ENCODE assay signal across 8 mouse cellular contexts in the genomic region with DNA sequence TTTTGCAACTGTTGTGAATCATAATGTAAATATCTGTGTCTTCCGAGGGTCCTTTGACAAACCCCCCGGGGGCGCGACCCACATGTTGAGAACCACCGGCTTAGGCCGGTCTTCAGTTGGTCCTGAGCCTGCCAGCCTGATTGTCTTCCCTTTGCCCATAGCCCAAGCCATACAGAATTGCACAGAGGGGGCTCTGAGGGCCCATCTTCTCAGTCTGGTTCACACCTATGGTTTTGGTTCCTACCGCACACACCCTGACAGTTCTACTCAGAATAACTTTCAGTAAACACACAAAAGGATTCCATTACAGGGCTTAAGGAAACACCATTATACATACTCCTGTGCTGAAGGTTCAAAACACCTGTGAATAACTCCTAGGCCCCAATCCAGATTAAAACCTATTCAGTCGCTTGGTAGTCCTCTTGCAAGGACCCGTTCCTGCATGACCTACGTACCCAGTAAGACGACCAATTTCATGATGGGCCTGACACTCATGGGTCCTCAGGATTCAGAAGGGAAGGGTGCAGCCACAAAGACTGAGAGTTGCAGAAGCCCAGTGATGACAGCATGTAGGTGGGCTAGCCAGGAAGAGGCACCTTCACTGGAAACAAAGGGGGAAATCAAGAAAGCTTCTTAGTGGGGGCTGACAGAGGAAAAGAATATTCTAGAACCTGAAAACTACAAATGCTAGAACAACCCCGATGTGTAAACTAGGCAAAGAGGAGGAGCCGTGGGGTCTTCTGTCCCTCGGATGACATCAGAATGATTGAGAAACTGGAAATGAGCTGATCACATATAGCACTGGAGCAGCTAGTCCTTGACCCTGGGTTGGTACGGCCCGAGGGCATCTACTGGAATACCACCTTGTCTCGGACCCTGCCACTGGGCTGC. TPM values are rescaled to one million over a fixed set of nuclear protein-coding genes. Genes with fewer than 3 reads are reported as not detected.
A peak's percentile ranks its signal among the peaks of the same experiment; 100 is the strongest.
DNase-seq lines count a peak whose midpoint lies in the region; ATAC-seq and TF ChIP-seq lines count a peak whose summit lies in the region.

No protein-coding gene starts in this region.

- TF ChIP-seq CTCF in kidney, postnatal 0 days (IDR thresholded peaks at IDR 0.05; ENCODE audit: low read depth), result no peak

- 35% methylated on average over 17 of the region's 17 CpGs for WGBS in kidney, postnatal 0 days

- peak overlapping the region; percentile 54 for H3K4me2 ChIP-seq in kidney, postnatal 0 days (ENCODE audit: low read length)

- H3K36me3 ChIP-seq in kidney, postnatal 0 days (ENCODE audit: insufficient read depth, low read length), result no peaks in the 10 kb centered on the region

- peak overlapping the region; percentile 83 for H3K9ac ChIP-seq in kidney, postnatal 0 days (ENCODE audit: low read depth, low read length)

- H3K9me3 ChIP-seq in kidney, postnatal 0 days (replicated peaks; ENCODE audit: low read length), result no peaks in the 10 kb centered on the region

- peaks cover 24% of the 10 kb centered on the region for H3K4me1 ChIP-seq in kidney, postnatal 0 days (replicated peaks; ENCODE audit: insufficient read depth, low read length)

- peak overlapping the region; percentile 41 for H3K4me3 ChIP-seq in kidney, postnatal 0 days (replicated peaks; ENCODE audit: low read depth, low read length)

- H3K27me3 ChIP-seq in kidney, postnatal 0 days (ENCODE audit: insufficient read depth, low read length), result no peaks in the 10 kb centered on the region

- peak overlapping the region; percentile 97 for H3K27ac ChIP-seq in kidney, postnatal 0 days

- ATAC-seq in erythroid progenitor cell, adult 5-6 weeks (replicated peaks; ENCODE audit: low FRiP score, poor library complexity, severe bottlenecking), result peak; percentile 23
- no peak for ATAC-seq in kidney, postnatal 0 days (replicated peaks; ENCODE audit: low FRiP score, low read depth)

- DNase-seq in adrenal gland, adult 2 months, result peak; percentile 25
- no peak for DNase-seq in adrenal gland, adult 18-20 months (ENCODE audit: low spot score in 2 of 2)
- peak; percentile 72 for DNase-seq in 416B (ENCODE audit: low read depth)
- no peak for DNase-seq in kidney, postnatal 0 days (ENCODE audit: low spot score)
- peak; percentile 31 for DNase-seq in neural tube, embryonic 10.5 days (ENCODE audit: extremely low spot score, low spot score)
- no peak for DNase-seq in cerebellum, adult 11-12 months
- DNase-seq in right cerebral cortex, postnatal 25 days, result no peak

RNA-seq across cellular contexts. Expression of a gene that starts 18.8 kb away (rescaled TPM):
- 100 to 1,000 TPM; 191 to 215 TPM for total RNA-seq in adrenal gland, adult 2 months (2021)
- 458 and 470 TPM in 2 replicates for polyA plus RNA-seq in adrenal gland, adult 2 months (2012; rRNA removed)
- total RNA-seq in adrenal gland, adult 18-20 months (2021), result 100 to 1,000 TPM; 172 to 225 TPM
- total RNA-seq in erythroid progenitor cell, adult 5-6 weeks (2015; ENCODE audit: low replicate concordance), result 52.0 and 100 TPM in 2 replicates
- total RNA-seq in erythroid progenitor cell, adult 5-6 weeks (2017; ENCODE audit: low replicate concordance), result 5.8 and 9.2 TPM in 2 replicates
- polyA plus RNA-seq in kidney, postnatal 0 days (2015; fragmentation: Nextera tagmentation; extraction: Ambion mirVana), result 141 and 160 TPM in 2 replicates

Comparison
In these comparisons a context has a peak if more than half of its experiments do, and no peak if none do; other contexts are left out.
1. DNase-seq: peak in adrenal gland, adult 2 months (single experiment), 416B (single experiment) and neural tube, embryonic 10.5 days (single experiment); none in adrenal gland, adult 18-20 months (0 of 2), kidney, postnatal 0 days (single experiment), cerebellum, adult 11-12 months (single experiment) and right cerebral cortex, postnatal 25 days (single experiment).